Mouse (Mus musculus) cerebellum, postnatal 10 days (tissue): ENCODE results near the gene Ydjc.
"Not testable (repeated sequence)": the region's sequence is repeated elsewhere in the genome, so short reads cannot be mapped to it uniquely, and the experiment has no call there.

ENCODE experiments used
- DNase-seq, 2 experiments: peaks; one replicate each; pipeline ENCODE4 v3.0.0; 2021; ENCODE audit warnings: mixed read lengths in 2 of 2

Gene Ydjc

DNA sequence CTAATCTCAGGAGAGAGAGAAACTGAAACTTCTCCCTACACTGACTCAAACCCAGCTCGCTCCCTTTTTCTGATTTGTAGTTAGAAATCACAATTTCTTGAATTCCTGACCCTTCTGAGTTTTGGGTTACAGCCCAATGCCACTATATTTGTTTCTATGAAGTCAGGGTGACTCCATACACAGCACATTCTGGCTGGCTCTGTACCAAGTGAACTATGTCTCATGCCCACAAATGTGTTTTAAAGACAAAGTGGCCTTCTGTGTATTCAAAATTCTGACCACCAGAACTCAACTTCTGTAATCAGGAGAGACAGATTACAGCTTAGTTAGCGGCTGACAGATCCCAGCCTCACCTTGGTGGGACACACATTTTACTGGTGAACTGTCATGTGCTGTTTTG lies 9.9 kb downstream of the Ydjc start:
- DNase-seq, result no peak

GRCm38 (mm10) chr16:17165478-17165877 lies 21.1 kb downstream of the Ydjc start:
- not testable (repeated sequence) for DNase-seq

DNA sequence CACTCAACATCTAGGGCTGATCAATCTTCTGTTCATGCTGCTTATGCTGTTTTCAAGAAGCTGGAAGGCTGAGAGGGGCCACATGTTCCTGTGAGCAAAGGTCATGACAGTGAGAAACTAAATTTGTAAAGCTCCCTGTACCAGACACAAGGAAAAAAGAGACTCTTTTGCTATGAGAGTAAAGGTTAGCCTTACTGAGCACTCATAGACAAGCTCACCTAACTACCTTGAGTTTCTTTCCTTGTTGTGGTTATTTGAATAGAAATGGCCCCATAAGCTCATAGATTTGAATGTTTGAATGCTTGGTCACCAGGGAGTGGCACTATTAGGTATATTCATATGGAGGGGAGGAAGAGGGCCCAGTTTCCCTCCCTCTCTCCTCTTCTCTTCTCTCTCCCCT lies 22.8 kb downstream of the Ydjc start:
- no peak for DNase-seq

DNA sequence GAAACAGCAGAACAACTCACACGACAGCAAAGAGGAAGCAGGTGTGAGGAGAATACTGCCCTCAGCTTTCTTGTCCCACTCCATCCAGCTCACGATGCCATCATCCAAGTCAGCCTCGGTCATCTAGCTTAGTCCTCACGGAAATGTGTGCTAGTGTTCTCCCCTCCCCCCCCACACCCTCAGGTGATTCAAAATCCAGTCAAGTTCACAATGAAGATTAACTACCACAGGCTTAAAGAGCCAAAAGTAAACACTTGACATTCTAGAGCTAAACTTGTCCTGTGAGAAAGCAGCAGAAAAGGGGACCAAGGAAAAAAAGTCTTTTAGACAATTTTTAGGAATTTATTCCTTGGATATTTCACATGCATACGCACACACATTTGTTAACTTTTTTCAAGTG lies 23.6 kb downstream of the Ydjc start:
- DNase-seq, result no peak

DNA sequence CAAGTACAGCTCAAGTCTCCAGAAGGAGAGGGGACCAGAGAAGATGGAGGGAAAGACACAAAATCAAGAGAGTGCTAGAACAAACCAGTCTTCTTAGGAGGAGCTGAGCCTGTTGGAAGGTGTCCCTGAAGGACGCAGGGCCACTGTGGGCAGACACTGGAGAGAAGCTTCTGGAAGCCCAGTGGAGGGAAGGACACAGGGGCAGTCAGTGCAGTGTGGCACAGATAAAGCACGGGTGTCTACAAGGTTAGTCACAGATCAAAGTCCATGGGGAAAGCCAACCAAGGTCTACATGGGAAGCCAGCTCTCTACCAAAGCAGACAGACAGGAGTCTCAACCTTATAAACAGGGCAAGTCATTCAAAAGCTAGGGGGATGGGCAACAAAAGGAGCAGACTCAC lies 31.3 kb downstream of the Ydjc start:
- no peak for DNase-seq

GRCm38 (mm10) chr16:17177623-17178170 lies 33.3 kb downstream of the Ydjc start:
- no peak for DNase-seq

GRCm38 (mm10) chr16:17179706-17180105 lies 35.3 kb downstream of the Ydjc start:
- DNase-seq, result no peak

- no peak for DNase-seq
Measured at GRCm38 (mm10) chr16:17181382-17181781, 37.0 kb downstream of the Ydjc start.

DNA sequence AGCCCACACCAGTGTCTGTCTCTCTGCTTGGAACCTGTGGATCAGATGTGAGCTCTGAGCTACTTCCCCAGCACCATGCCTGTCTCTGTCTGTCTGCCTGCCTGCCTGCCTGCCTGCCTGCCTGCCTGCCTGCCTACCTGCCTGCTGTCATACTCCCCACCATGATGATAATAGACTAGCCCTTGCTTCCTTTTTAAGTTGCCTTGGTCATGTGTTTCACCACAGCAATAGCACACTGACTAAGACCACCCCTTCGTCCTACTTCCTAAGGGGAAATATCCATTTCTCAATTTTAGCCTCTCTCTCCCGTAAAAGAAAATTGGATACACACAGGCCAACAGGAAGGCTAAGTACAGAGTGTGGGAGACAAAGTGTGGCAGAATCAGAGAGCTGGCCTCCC lies 37.7 kb downstream of the Ydjc start:
- no peak for DNase-seq

DNA sequence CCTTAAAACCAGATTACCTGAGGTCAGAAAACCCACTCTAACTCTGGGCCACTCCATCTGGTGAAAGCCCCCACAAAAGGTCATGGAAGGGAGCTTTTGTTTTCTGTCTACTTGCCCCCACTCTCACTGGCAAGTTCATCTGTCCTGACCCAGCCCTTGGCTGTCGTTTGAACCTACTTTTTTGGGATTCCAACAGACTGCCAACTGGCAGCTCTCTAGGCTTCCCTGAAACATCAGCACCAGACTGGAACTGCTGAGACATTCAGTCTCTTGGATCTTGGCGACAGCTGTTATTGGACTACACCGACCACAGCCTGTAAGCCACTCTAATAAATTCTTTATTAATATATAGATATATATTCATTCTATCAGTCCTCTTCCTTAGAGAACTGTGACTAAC lies 38.6 kb downstream of the Ydjc start:
- DNase-seq, result no peak

DNA sequence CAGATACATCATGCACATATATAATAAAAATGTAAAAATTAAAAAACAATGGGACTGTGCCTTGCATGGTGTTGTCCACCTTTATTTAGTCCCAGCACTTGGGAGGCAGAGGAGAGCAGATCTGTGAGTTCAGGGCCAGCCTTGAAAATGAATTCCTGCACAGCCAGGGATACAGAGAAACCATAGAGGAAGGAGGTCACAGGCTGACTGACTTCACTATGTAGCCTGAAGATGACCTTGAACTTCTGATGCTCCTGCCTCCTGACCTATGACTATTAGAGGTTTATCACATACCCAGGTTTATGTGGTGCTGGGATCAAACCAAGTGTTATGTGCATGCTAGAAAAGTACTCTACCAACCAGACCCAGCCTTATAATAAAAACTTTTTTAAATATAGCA lies 41.1 kb downstream of the Ydjc start:
- DNase-seq, result no peak

DNA sequence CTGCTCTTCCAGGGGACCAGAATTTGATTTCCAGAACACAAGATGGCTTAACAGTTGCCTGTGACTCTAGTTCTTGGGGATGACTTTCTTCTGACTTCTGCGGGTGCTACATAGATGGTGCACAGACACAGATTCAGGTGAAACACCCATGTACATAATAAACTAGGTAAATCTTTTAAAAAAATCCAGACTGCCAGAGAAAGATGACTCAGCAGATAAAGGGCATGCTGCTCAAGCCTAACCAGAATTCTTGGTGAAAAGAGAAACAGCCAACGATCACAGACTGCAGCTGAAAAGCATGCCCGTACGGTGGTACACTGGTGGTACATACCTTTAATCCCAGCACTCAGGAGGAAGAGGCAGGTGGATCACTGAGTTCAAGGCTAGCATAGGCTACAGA lies 49.4 kb downstream of the Ydjc start:
- no peak for DNase-seq

DNA sequence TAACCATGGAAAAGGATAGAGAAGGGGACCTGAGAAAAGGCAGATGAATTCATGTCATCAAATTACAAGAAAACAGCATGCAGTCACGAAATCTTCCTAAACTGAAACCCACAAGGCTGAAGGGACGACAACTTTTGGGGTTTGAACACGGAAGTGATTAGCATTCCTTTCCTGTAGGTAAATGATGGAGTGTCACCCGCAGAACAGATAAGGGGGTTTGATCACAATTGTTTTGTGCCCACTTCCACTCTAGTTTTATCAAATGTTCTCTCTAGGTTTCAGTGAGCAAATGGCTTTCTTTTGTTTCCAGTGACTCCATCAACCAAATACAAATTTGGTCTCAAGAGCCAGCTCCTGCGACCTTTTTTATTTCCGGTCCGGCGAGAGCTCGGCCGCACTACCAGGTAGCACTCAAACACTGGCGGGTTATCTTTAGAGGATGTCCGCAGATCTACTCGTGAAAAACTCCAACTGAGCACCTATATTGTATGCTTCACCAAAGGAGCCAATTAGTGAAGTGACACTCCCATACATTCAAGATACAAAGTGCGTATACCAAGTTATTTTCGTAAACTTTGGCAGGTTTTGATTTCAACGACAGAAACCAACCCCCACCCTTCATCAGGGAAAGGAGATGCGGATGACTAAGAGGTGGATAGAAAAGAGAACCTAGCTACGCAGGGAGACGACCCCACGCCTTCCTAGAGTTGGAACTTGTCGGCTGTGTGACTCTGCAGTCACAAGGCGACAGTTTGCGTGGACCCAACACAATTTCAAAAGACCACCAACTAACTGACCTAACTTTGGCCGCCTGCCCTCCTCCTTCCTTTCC lies 55.9 kb downstream of the Ydjc start:
- DNase-seq, result no peak

DNA sequence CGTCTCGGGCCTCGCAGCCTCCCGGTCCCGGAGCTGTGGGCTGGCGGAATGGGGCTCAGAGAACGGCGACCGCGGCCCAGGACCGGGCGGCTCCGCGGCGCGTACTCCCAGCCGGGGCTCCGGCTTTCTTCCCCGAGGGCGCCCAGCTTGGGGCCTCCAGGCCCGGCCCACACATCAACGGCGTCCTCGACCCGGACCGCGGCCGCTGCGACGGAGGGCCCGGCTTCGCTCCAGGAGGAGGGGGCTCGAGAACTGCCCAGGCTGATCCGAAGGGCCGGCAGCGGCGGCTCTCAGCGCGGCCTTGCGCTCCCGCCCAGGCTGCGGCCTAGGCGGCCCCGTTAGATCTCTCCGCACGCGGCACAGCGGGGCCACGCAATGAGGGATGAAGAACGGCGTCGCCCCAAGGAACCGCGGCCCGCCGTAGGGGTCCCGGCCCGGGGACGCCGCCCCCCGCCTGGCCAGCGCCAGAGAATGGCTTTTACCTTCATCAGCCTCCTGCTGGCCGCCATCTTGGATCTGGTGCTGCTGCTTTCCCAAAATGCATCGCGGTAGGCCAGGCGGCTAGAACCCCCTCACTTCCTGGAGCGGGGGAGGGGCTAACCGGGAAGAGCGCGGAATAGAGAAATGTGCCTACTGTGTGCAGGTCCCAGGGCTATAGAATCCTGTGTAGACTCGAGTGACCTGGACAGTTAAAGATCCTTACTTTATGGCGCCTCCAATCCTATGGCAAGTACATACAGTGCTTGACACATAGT lies 56.7 kb downstream of the Ydjc start:
- peak; percentile 90 to 94 for DNase-seq

GRCm38 (mm10) chr16:17201977-17202376 lies 57.6 kb downstream of the Ydjc start:
- DNase-seq, result no peak

- DNase-seq, result no peak
Measured at GRCm38 (mm10) chr16:17202549-17202948, 58.1 kb downstream of the Ydjc start, which contains the start of gene Ube2l3. TSS of gene Ube2l3 (minus strand) at chr16:17202649.

- DNase-seq, result peak in 1 of 2 experiments; percentile 57
Measured at GRCm38 (mm10) chr16:17204990-17205389, 60.6 kb downstream of the Ydjc start.

GRCm38 (mm10) chr16:17208389-17209361 lies 64.3 kb downstream of the Ydjc start, which contains the start of gene Rimbp3:
TSS of gene Rimbp3 (plus strand) at chr16:17208603.
- DNase-seq, result peak; percentile 93 to 95

- DNase-seq, result peak in 1 of 2 experiments; percentile 63
Measured at GRCm38 (mm10) chr16:17209404-17209960, 65.1 kb downstream of the Ydjc start.
